Comparison of ENCODE assay signal across 8 mouse cellular contexts in genomic region chr11:86807505-86807989, GRCm38 (mm10). TPM values are rescaled to one million over a fixed set of nuclear protein-coding genes. Genes with fewer than 3 reads are reported as not detected.
DNase-seq lines count a peak whose midpoint lies in the region; ATAC-seq and TF ChIP-seq lines count a peak whose summit lies in the region.

Gene Dhx40 (minus strand): TSS chr11:86807746.

- WGBS in forebrain, embryonic 14.5 days: 5% methylated on average over 40 of the region's 40 CpGs
- 5% methylated on average over 39 of the region's 40 CpGs for WGBS in neural tube, embryonic 15.5 days

- DNase-seq in forebrain, embryonic 14.5 days (ENCODE audit: low spot score): peak; percentile 94
- peak; percentile 89 to 93 for DNase-seq in heart, postnatal 14 days
- DNase-seq in layer of hippocampus, adult 11-12 months (ENCODE audit: low spot score): peak; percentile 94
- peak; percentile 92 to 94 for DNase-seq in lung, adult 18-20 months
- peak; percentile 97 for DNase-seq in testis, postnatal 14 days (ENCODE audit: low spot score)

- H3K36me3 ChIP-seq in ES-Bruce4 (ENCODE audit: control insufficient read depth, insufficient read depth, low read length, poor library complexity, severe bottlenecking): peaks cover 25% of the 10 kb centered on the region
- H3K36me3 ChIP-seq in forebrain, embryonic 14.5 days (ENCODE audit: control insufficient read depth, insufficient read depth, low read length): peaks cover 28% of the 10 kb centered on the region
- peaks cover 12% of the 10 kb centered on the region for H3K36me3 ChIP-seq in neural tube, embryonic 15.5 days

- no peaks in the 10 kb centered on the region for H3K27me3 ChIP-seq in ES-Bruce4 (ENCODE audit: control insufficient read depth, insufficient read depth, low read length, poor library complexity, severe bottlenecking)
- H3K27me3 ChIP-seq in forebrain, embryonic 14.5 days (replicated peaks; ENCODE audit: control insufficient read depth, insufficient read depth, low read length): no peaks in the 10 kb centered on the region
- no peaks in the 10 kb centered on the region for H3K27me3 ChIP-seq in neural tube, embryonic 15.5 days (replicated peaks)

- no peak for TF ChIP-seq POLR2A in ES-Bruce4 (IDR thresholded peaks at IDR 0.05; ENCODE audit: insufficient read depth, low read length)

- peak; percentile 66; the same call in 1 of the 2 replicates for ATAC-seq in cerebellum, adult (ENCODE audit: insufficient number of reproducible peaks, low FRiP score, low TSS enrichment)
- ATAC-seq in forebrain, embryonic 14.5 days: peak; percentile 96
- ATAC-seq in neural tube, embryonic 15.5 days (ENCODE audit: low FRiP score): peak; percentile 98

- H3K4me3 ChIP-seq in ES-Bruce4 (ENCODE audit: low read depth, low read length): peak within 1 kb of the TSS; percentile 96
- H3K4me3 ChIP-seq in forebrain, embryonic 14.5 days (ENCODE audit: low read depth, low read length): peak within 1 kb of the TSS; percentile 95
- peak within 1 kb of the TSS; percentile 100 for H3K4me3 ChIP-seq in neural tube, embryonic 15.5 days (replicated peaks)

- H3K27ac ChIP-seq in ES-Bruce4 (ENCODE audit: insufficient read depth, low read length): peak within 1 kb of the TSS; percentile 14; the same call in 1 of the 2 replicates
- H3K27ac ChIP-seq in forebrain, embryonic 14.5 days (ENCODE audit: low read depth, low read length): peak within 1 kb of the TSS; percentile 76
- H3K27ac ChIP-seq in neural tube, embryonic 15.5 days (replicated peaks): peak within 1 kb of the TSS; percentile 84

- H3K4me1 ChIP-seq in ES-Bruce4 (ENCODE audit: control insufficient read depth, insufficient read depth, low read length): no peaks in the 10 kb centered on the region
- H3K4me1 ChIP-seq in forebrain, embryonic 14.5 days (ENCODE audit: control insufficient read depth, insufficient read depth, low read length): peaks cover 7% of the 10 kb centered on the region; the same call in 1 of the 2 replicates
- peaks cover 12% of the 10 kb centered on the region for H3K4me1 ChIP-seq in neural tube, embryonic 15.5 days

- no peaks in the 10 kb centered on the region for H3K9me3 ChIP-seq in ES-Bruce4 (replicated peaks; ENCODE audit: control insufficient read depth, insufficient read depth, low read length, poor library complexity, severe bottlenecking)
- no peaks in the 10 kb centered on the region for H3K9me3 ChIP-seq in forebrain, embryonic 14.5 days (replicated peaks; ENCODE audit: control insufficient read depth, low read length)
- H3K9me3 ChIP-seq in neural tube, embryonic 15.5 days (replicated peaks): no peaks in the 10 kb centered on the region

- H3K9ac ChIP-seq in ES-Bruce4 (ENCODE audit: low read depth, poor library complexity, severe bottlenecking): peak within 1 kb of the TSS; percentile 54
- H3K9ac ChIP-seq in forebrain, embryonic 14.5 days (ENCODE audit: low read length): peak within 1 kb of the TSS; percentile 77
- peak within 1 kb of the TSS; percentile 66 for H3K9ac ChIP-seq in neural tube, embryonic 15.5 days (replicated peaks)

- TF ChIP-seq CTCF in ES-Bruce4 (IDR thresholded peaks at IDR 0.05; ENCODE audit: low read depth, low read length): no peak

- peak within 1 kb of the TSS; percentile 55 for H3K4me2 ChIP-seq in forebrain, embryonic 14.5 days (ENCODE audit: low read length)
- H3K4me2 ChIP-seq in neural tube, embryonic 15.5 days: peak within 1 kb of the TSS; percentile 87

- intact Hi-C loops in heart, postnatal 14 days (cut with DNase I): loop anchor here (5.0 kb wide), 2 partner anchors 50 to 100 kb away; partner anchors contain the start of gene Cltc

- peak; percentile 77 for TF ChIP-seq EP300 in ES-Bruce4 (IDR thresholded peaks at IDR 0.05; ENCODE audit: insufficient read depth, low read depth, low read length)

RNA-seq across cellular contexts. Expression of gene Dhx40, which starts in this region (rescaled TPM):
- 48.3 and 51.5 TPM in 2 replicates for polyA plus RNA-seq in ES-Bruce4 (2011; ENCODE audit: insufficient read depth, insufficient read length, low read depth, missing spikeins)
- 33.2 and 34.1 TPM in 2 replicates for polyA plus RNA-seq in forebrain, embryonic 14.5 days (2014; fragmentation: Nextera tagmentation; extraction: Ambion mirVana)
- total RNA-seq in heart, postnatal 14 days (2021): 10 to 100 TPM; 15.1 to 18.0 TPM
- polyA plus RNA-seq in neural tube, embryonic 15.5 days (2015; fragmentation: Nextera tagmentation; extraction: Ambion mirVana): 15.5 and 15.7 TPM in 2 replicates

Comparison
In these comparisons a context has a peak if more than half of its experiments do, and no peak if none do; other contexts are left out.
1. Peak in every context shown above with its lines: DNase-seq, ATAC-seq, H3K4me3 ChIP-seq and H3K27ac ChIP-seq.
2. H3K27ac ChIP-seq: peak in every context shown above with its lines; median percentile 84 in neural tube, embryonic 15.5 days; 76 in forebrain, embryonic 14.5 days; 14 in ES-Bruce4.